ENCODE assay signal across 1 mouse cellular context in the genomic region with DNA sequence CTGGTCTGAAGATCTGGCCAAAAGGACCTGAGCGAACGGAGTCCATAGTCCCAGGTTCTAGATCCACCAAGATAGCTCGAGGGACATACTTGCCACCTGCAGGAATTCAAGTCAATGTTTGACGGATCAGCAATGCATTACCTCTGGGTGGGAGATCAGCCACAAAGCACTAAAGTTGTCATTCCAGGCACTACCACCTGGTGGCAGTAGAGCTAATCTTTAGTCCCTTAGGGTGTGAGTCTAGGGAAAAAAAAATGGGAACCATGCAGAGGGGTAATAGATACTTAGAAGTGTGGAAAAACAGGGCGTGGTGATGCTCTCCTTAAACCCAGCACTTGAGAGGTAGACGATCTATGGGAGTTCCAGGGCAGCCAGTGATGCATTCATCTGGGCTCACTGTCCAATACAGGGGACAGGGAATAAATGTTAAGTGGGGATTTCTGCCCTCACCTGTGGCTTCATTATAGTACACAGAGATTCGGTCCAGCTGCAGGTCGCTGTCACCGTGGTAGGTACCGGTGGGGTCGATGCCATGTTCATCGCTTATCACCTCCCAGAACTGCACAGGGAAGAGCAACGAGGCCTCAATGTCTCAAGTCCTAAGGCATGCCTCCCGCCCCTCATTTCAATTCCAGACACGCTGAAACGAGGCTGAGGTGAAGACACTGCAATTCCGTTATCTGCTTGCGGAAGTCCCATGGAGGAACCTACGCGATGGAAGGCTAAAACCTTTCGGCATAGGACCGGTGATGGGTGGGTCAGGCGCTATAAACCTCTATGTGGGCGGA.
TF ChIP-seq lines count a peak whose summit lies in the region.

No protein-coding gene starts in this region.

TF ChIP-seq in myocyte, 11 proteins besides CTCF, POLR2A, EP300 and RAD21:
- TF ChIP-seq USF1 (IDR thresholded peaks at IDR 0.05; ENCODE audit: low read depth) (no peak), REST (IDR thresholded peaks at IDR 0.05; ENCODE audit: insufficient read depth, insufficient read length) (no peak), MYOG (IDR thresholded peaks at IDR 0.05; ENCODE audit: control insufficient read depth in 1 of 3, insufficient read depth in 1 of 3, insufficient read length in 2 of 3, low read depth in 2 of 3) (no peak), SRF (IDR thresholded peaks at IDR 0.05; ENCODE audit: control insufficient read depth, insufficient read length, low read depth) (no peak), TCF3 (IDR thresholded peaks at IDR 0.05; ENCODE audit: insufficient read length, low read depth) (no peak), TCF12 (IDR thresholded peaks at IDR 0.05; ENCODE audit: insufficient read depth, poor library complexity, severe bottlenecking) (no peak), MYOD1 (IDR thresholded peaks at IDR 0.05; ENCODE audit: control insufficient read depth in 1 of 3, insufficient read length in 2 of 3, low read depth in 2 of 3) (no peak), CEBPB (IDR thresholded peaks at IDR 0.05; ENCODE audit: insufficient read depth, poor library complexity, severe bottlenecking) (no peak), POLR2AphosphoS2 (IDR thresholded peaks at IDR 0.05; ENCODE audit: insufficient read length, low read depth) (no peak), MAX (IDR thresholded peaks at IDR 0.05; ENCODE audit: low read depth) (no peak), E2F4 (IDR thresholded peaks at IDR 0.05; ENCODE audit: insufficient read depth) (no peak)
TF ChIP-seq in myocyte: peak in this region for 0.
